Mouse (Mus musculus) myocyte (in vitro differentiated cells): ENCODE results near the gene Col1a1. TPM values are rescaled to one million over a fixed set of nuclear protein-coding genes. Genes with fewer than 3 reads are reported as not detected.

Source experiments
- H3K27me3 ChIP-seq: one replicate; pipeline ENCODE4 v1.6.1; 2011; ENCODE audit not compliant: control insufficient read depth, insufficient read depth, insufficient read length
- H3K36me3 ChIP-seq: one replicate; pipeline ENCODE4 v1.6.1; 2011; ENCODE audit not compliant: control insufficient read depth, insufficient read depth
- H3K4me2 ChIP-seq: one replicate; pipeline ENCODE4 v1.6.1; 2011; ENCODE audit warnings: low read depth, control low read depth
- H3K4me3 ChIP-seq: one replicate; pipeline ENCODE4 v1.5.1; 2011; ENCODE audit warnings: mild to moderate bottlenecking, control low read depth, moderate library complexity
- H3K79me2 ChIP-seq: one replicate; pipeline ENCODE4 v1.6.1; 2011; ENCODE audit not compliant: control insufficient read depth, insufficient read depth
- H3ac ChIP-seq: one replicate; pipeline ENCODE4 v1.6.1; 2011; ENCODE audit not compliant: control insufficient read depth, insufficient read length
- CEBPB ChIP-seq: IDR thresholded peaks from 2 replicates; pipeline ENCODE4 v1.6.1; 2011; ENCODE audit warnings: mild to moderate bottlenecking, moderate library complexity; ENCODE audit not compliant: poor library complexity, insufficient read depth, severe bottlenecking
- E2F4 ChIP-seq: IDR thresholded peaks from one replicate; pipeline ENCODE4 v1.6.1; 2011; ENCODE audit warnings: mild to moderate bottlenecking, control low read depth, moderate library complexity; ENCODE audit not compliant: insufficient read depth
- MAX ChIP-seq: IDR thresholded peaks from one replicate; pipeline ENCODE4 v1.6.1; 2011; ENCODE audit warnings: low read depth, mild to moderate bottlenecking, control low read depth
- MYOD1 ChIP-seq, 3 experiments: IDR thresholded peaks; one replicate each; pipeline ENCODE4 v1.6.1; 2011; ENCODE audit warnings: control low read depth in 2 of 3, low read depth in 2 of 3, mild to moderate bottlenecking in 2 of 3, moderate library complexity in 1 of 3; ENCODE audit not compliant: insufficient read length in 2 of 3, control insufficient read depth in 1 of 3
- MYOG ChIP-seq, 3 experiments: IDR thresholded peaks; one replicate each; pipeline ENCODE4 v1.6.1; 2011; ENCODE audit warnings: control low read depth in 2 of 3, low read depth in 2 of 3, mild to moderate bottlenecking in 2 of 3; ENCODE audit not compliant: insufficient read length in 2 of 3, control insufficient read depth in 1 of 3, insufficient read depth in 1 of 3
- POLR2A ChIP-seq: IDR thresholded peaks from one replicate; pipeline ENCODE4 v1.6.1; 2011; ENCODE audit warnings: low read depth, mild to moderate bottlenecking, control low read depth, moderate library complexity; ENCODE audit not compliant: insufficient read length
- POLR2AphosphoS2 ChIP-seq: IDR thresholded peaks from one replicate; pipeline ENCODE4 v1.6.1; 2011; ENCODE audit warnings: low read depth, control low read depth; ENCODE audit not compliant: insufficient read length
- REST ChIP-seq: IDR thresholded peaks from one replicate; pipeline ENCODE4 v1.6.1; 2011; ENCODE audit warnings: mild to moderate bottlenecking, control low read depth, moderate library complexity; ENCODE audit not compliant: insufficient read depth, insufficient read length
- SRF ChIP-seq: IDR thresholded peaks from one replicate; pipeline ENCODE4 v1.6.1; 2011; ENCODE audit warnings: low read depth; ENCODE audit not compliant: control insufficient read depth, insufficient read length
- TCF12 ChIP-seq: IDR thresholded peaks from one replicate; pipeline ENCODE4 v1.6.1; 2011; ENCODE audit warnings: mild to moderate bottlenecking, control low read depth; ENCODE audit not compliant: poor library complexity, insufficient read depth, severe bottlenecking
- TCF3 ChIP-seq: IDR thresholded peaks from one replicate; pipeline ENCODE4 v1.6.1; 2011; ENCODE audit warnings: low read depth, control low read depth; ENCODE audit not compliant: insufficient read length
- USF1 ChIP-seq: IDR thresholded peaks from one replicate; pipeline ENCODE4 v1.6.1; 2011; ENCODE audit warnings: low read depth, mild to moderate bottlenecking, control low read depth, moderate library complexity
- polyA plus RNA-seq: library from polyadenylated mRNA; unstranded; fragments of >200 nt; fragmentation: generic; extraction: Trizol; gene quantifications from one replicate; pipeline ENCODE4 v1.2.1, GENCODE M21; 2012; ENCODE audit warnings: missing spikeins

Col1a1 gene
- polyA plus RNA-seq, 1 experiment: 206 TPM

DNA sequence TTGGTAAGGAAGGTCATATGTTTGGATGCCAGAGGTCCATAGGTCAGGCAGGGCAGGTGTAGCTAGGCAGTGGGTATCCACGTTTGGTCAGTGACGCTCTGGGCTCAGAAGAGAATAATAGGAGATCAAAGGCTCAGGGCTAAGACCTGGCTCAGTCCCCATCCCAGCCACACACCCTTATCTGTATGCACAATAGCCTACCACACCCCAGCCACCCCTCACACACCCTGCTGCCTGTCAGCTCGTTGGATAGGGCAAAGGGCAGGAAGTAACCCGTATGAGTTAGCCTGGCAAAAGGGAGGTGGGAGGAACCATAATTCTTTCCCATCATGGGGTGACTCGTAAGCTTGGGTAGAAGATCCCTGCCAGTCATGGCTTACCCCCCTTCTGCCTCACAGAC is 61.6 kb downstream of the Col1a1 start:
- Histone ChIP-seq H3ac (no peak overlapping the region), H3K27me3 (no peaks in the 10 kb centered on the region), H3K36me3 (peaks cover 15% of the 10 kb centered on the region), H3K4me2 (no peak overlapping the region), H3K4me3 (no peak overlapping the region), H3K79me2 (peaks cover 36% of the 10 kb centered on the region)
- TF ChIP-seq USF1 (no peak), POLR2AphosphoS2 (no peak), MAX (no peak), MYOD1 (IDR thresholded peaks at IDR 0.05; ENCODE audit: control insufficient read depth in 1 of 3, insufficient read length in 2 of 3, low read depth in 2 of 3) (no peak), E2F4 (no peak), TCF12 (no peak), CEBPB (no peak), SRF (no peak), POLR2A (no peak), TCF3 (no peak), REST (no peak), MYOG (IDR thresholded peaks at IDR 0.05; ENCODE audit: control insufficient read depth in 1 of 3, insufficient read depth in 1 of 3, insufficient read length in 2 of 3, low read depth in 2 of 3) (no peak)

DNA sequence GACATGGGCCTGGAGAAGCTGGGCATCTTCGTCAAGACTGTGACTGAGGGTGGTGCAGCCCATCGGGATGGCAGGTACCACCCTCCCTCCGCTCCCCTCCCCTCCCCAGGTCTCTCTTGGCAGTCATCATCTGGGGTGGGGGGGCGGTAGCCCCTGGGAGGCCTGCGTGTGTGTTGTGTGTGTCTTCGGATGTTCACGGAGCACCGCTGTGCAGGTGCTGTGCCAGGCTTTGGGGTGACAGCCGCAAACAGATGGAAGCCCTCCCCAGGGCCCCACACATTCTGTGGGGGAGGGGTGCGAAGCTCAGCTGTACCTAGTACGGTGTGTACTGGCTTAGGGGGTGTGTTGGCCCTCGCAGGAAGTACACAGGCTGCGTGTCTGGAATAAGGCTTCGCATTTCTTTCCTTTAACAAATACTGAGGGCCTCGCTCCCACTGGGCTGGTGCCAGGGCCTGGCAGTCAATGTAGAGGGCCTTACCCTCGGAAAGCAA is 62.1 kb downstream of the Col1a1 start:
- Histone ChIP-seq H3K79me2 (peaks cover 31% of the 10 kb centered on the region), H3K4me2 (no peak overlapping the region), H3ac (no peak overlapping the region), H3K27me3 (no peaks in the 10 kb centered on the region), H3K36me3 (peaks cover 15% of the 10 kb centered on the region), H3K4me3 (no peak overlapping the region)
- TF ChIP-seq MYOG (IDR thresholded peaks at IDR 0.05; ENCODE audit: control insufficient read depth in 1 of 3, insufficient read depth in 1 of 3, insufficient read length in 2 of 3, low read depth in 2 of 3): no peak
- no peak for TF ChIP-seq POLR2AphosphoS2
- TF ChIP-seq E2F4: no peak
- TF ChIP-seq CEBPB: no peak
- TF ChIP-seq USF1: no peak
- TF ChIP-seq TCF12: no peak
- no peak for TF ChIP-seq MAX

DNA sequence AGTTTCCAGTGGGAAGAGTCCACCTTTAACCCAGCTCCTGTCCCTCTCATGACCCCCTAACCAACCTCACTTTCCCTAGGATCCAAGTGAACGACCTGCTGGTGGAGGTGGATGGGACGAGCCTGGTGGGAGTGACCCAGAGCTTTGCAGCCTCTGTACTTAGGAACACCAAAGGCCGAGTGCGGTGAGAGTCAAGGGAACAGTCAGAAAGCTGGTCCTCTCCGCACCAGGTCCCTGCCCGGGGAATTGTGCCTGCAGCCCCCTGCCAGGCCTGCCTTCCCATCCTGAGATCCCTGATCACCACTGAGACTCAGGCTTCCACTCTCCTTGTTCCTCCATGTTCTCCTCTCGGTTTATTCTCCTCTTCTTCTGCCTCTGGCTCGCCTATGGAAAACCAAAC is 64.1 kb downstream of the Col1a1 start:
- H3ac ChIP-seq: no peak overlapping the region
- peaks cover 11% of the 10 kb centered on the region for H3K79me2 ChIP-seq
- no peak overlapping the region for H3K4me2 ChIP-seq
- peaks cover 11% of the 10 kb centered on the region for H3K36me3 ChIP-seq
- no peak for TF ChIP-seq E2F4
- no peak for TF ChIP-seq CEBPB
- no peak for TF ChIP-seq TCF12
- no peak for TF ChIP-seq TCF3
- no peak for TF ChIP-seq SRF
- no peak for TF ChIP-seq POLR2A
- H3K4me3 ChIP-seq: no peak overlapping the region
- no peaks in the 10 kb centered on the region for H3K27me3 ChIP-seq

- TF ChIP-seq MYOG (IDR thresholded peaks at IDR 0.05; ENCODE audit: control insufficient read depth in 1 of 3, insufficient read depth in 1 of 3, insufficient read length in 2 of 3, low read depth in 2 of 3): no peak
- TF ChIP-seq CEBPB: no peak
- no peak for TF ChIP-seq E2F4
- TF ChIP-seq TCF3: no peak
- no peak for TF ChIP-seq TCF12
- no peak for TF ChIP-seq POLR2AphosphoS2
- no peak for TF ChIP-seq USF1
- TF ChIP-seq SRF: no peak
- no peak for TF ChIP-seq POLR2A
- TF ChIP-seq MAX: no peak
- no peak for TF ChIP-seq REST
- TF ChIP-seq MYOD1 (IDR thresholded peaks at IDR 0.05; ENCODE audit: control insufficient read depth in 1 of 3, insufficient read length in 2 of 3, low read depth in 2 of 3): no peak
- H3ac ChIP-seq: no peak overlapping the region
- no peak overlapping the region for H3K4me3 ChIP-seq
- H3K79me2 ChIP-seq: peaks cover 8% of the 10 kb centered on the region
- H3K4me2 ChIP-seq: no peak overlapping the region
- peaks cover 10% of the 10 kb centered on the region for H3K36me3 ChIP-seq
- no peaks in the 10 kb centered on the region for H3K27me3 ChIP-seq
Observed at GRCm38 (mm10) chr11:95000548-95000947, 64.5 kb downstream of the Col1a1 start.

- TF ChIP-seq TCF12 (no peak), E2F4 (no peak), POLR2AphosphoS2 (peak; percentile 44)
- Histone ChIP-seq H3ac (no peak overlapping the region), H3K36me3 (peaks cover 10% of the 10 kb centered on the region), H3K79me2 (peaks cover 3% of the 10 kb centered on the region), H3K4me3 (no peak overlapping the region), H3K27me3 (no peaks in the 10 kb centered on the region), H3K4me2 (no peak overlapping the region)
Observed at GRCm38 (mm10) chr11:95001058-95001457, 65.0 kb downstream of the Col1a1 start.
